Mouse (Mus musculus) embryonic facial prominence, embryonic 14.5 days (tissue): ENCODE data around the gene Gm39566. TPM values are rescaled to one million over a fixed set of nuclear protein-coding genes. Genes with fewer than 3 reads are reported as not detected.
A peak's percentile ranks its signal among the peaks of the same experiment; 100 is the strongest.

Source experiments
- ATAC-seq: fragments of 200-750 bp; cut with Nextera tagmentation; 2 replicates; pipeline ENCODE4 v1.8.0; 2017; ENCODE audit warnings: low read depth, moderate number of reproducible peaks, moderate TSS enrichment
- DNase-seq: peaks from one replicate; pipeline ENCODE4 v3.0.0-alpha.2; 2015; ENCODE audit warnings: low spot score
- H3K27ac ChIP-seq: fragments of 300-500 bp; sonication (generic); replicated peaks from 2 replicates; pipeline ENCODE4 v1.5.1; 2014; ENCODE audit warnings: low read depth, mild to moderate bottlenecking, low read length, moderate library complexity
- H3K27me3 ChIP-seq: fragments of 300-500 bp; sonication (generic); replicated peaks from 2 replicates; pipeline ENCODE4 v1.6.1; 2014; ENCODE audit warnings: low read length; ENCODE audit not compliant: control insufficient read depth, insufficient read depth
- H3K36me3 ChIP-seq: fragments of 300-500 bp; sonication (generic); 2 replicates; pipeline ENCODE4 v1.6.1; 2014; ENCODE audit warnings: low read length, mixed read lengths; ENCODE audit not compliant: control insufficient read depth, insufficient read depth
- H3K4me1 ChIP-seq: fragments of 300-500 bp; sonication (generic); 2 replicates; pipeline ENCODE4 v1.6.1; 2014; ENCODE audit warnings: antibody characterized with exemption, low read length; ENCODE audit not compliant: control insufficient read depth, insufficient read depth
- H3K4me2 ChIP-seq: fragments of 300-500 bp; sonication (generic); 2 replicates; pipeline ENCODE4 v1.6.1; 2014; ENCODE audit warnings: low read depth, mild to moderate bottlenecking, low read length, moderate library complexity, mixed read lengths
- H3K4me3 ChIP-seq: fragments of 300-500 bp; sonication (generic); 2 replicates; pipeline ENCODE4 v1.5.1; 2014; ENCODE audit warnings: low read depth, mild to moderate bottlenecking, low read length
- H3K9ac ChIP-seq: fragments of 300-500 bp; sonication (generic); 2 replicates; pipeline ENCODE4 v1.6.1; 2014; ENCODE audit warnings: low read depth, mild to moderate bottlenecking, low read length, moderate library complexity, mixed read lengths
- H3K9me3 ChIP-seq: fragments of 300-500 bp; sonication (generic); 2 replicates; pipeline ENCODE4 v1.6.1; 2016; ENCODE audit warnings: low read length; ENCODE audit not compliant: control insufficient read depth
- WGBS: fragments of 180-500 bp; shearing (Covaris S2); extraction: QIAGEN DNeasy Blood & Tissue Kit; methylation state at CpG from one replicate; pipeline ENCODE4 v1.1.7; 2014; 5-methylcytosine and 5-hydroxymethylcytosine counted together
- polyA plus RNA-seq: library from polyadenylated mRNA; unstranded; fragments of >200 nt; fragmentation: Nextera tagmentation; extraction: Ambion mirVana; gene quantifications from 2 replicates; pipeline ENCODE4 v1.2.1, GENCODE M21; 2014

The Gm39566 gene
- polyA plus RNA-seq, 1 experiment from 2014 or later: not detected

GRCm38 (mm10) chr11:69795983-69796435, 19.1 kb downstream of the Gm39566 start:
- Histone ChIP-seq H3K27me3 (peaks cover 12% of the 10 kb centered on the region; the same call in 1 of the 2 replicates), H3K36me3 (no peaks in the 10 kb centered on the region), H3K9me3 (no peaks in the 10 kb centered on the region), H3K4me3 (peak overlapping the region; percentile 51), H3K4me2 (peak overlapping the region; percentile 95), H3K4me1 (peaks cover 14% of the 10 kb centered on the region), H3K9ac (peak overlapping the region; percentile 61), H3K27ac (no peak overlapping the region)
- no peak for ATAC-seq
- 3% methylated on average over 13 of the region's 13 CpGs for WGBS
- DNase-seq: peak; percentile 63

GRCm38 (mm10) chr11:69795168-69795982, 19.7 kb downstream of the Gm39566 start, which contains the start of gene Chrnb1:
TSS of gene Chrnb1 (minus strand) at chr11:69795943.
- ATAC-seq (peak; percentile 98), DNase-seq (peak; percentile 99)
- Histone ChIP-seq H3K9me3 (no peaks in the 10 kb centered on the region), H3K27ac (peak within 1 kb of the TSS; percentile 70), H3K4me2 (peak within 1 kb of the TSS; percentile 95), H3K27me3 (peaks cover 12% of the 10 kb centered on the region; the same call in 1 of the 2 replicates), H3K36me3 (no peaks in the 10 kb centered on the region), H3K4me1 (peaks cover 14% of the 10 kb centered on the region), H3K4me3 (peak within 1 kb of the TSS; percentile 51), H3K9ac (peak within 1 kb of the TSS; percentile 61)
- 3% methylated on average over 45 of the region's 52 CpGs for WGBS

- no peak overlapping the region for H3K4me3 ChIP-seq
- H3K36me3 ChIP-seq: no peaks in the 10 kb centered on the region
- WGBS: 53% methylated on average over 5 of the region's 5 CpGs
- no peak overlapping the region for H3K4me2 ChIP-seq
- peaks cover 5% of the 10 kb centered on the region; the same call in 1 of the 2 replicates for H3K4me1 ChIP-seq
- no peak overlapping the region for H3K9ac ChIP-seq
- peaks cover 12% of the 10 kb centered on the region; the same call in 1 of the 2 replicates for H3K27me3 ChIP-seq
- ATAC-seq: no peak
- DNase-seq: no peak
- no peak overlapping the region for H3K27ac ChIP-seq
- H3K9me3 ChIP-seq: no peaks in the 10 kb centered on the region
These were observed 21.7 kb downstream of the Gm39566 start for GRCm38 (mm10) chr11:69793429-69793828.

DNA sequence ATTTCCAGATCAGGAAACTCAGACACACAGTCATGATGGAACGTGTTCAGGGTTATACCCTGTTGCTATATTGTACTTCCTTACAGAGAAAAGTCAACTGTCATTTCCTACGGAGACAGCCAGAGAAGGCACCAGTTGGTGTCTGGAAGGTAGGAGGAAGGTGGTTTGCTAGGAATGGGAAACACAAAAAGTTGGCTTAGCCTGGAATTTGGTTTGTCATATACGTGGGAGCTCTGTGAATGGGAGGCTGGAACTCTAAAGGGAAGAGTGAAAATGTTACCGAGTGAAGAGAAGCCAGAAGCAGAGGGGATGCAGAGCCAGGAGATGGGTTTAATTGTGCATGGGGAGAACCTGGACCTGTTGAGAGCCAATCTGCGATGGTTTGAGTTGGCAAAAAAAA, 23.7 kb downstream of the Gm39566 start:
- ATAC-seq (no peak), DNase-seq (no peak)
- peaks cover 5% of the 10 kb centered on the region; the same call in 1 of the 2 replicates for H3K4me1 ChIP-seq
- no peak overlapping the region for H3K4me3 ChIP-seq
- no peak overlapping the region for H3K4me2 ChIP-seq
- no peaks in the 10 kb centered on the region for H3K9me3 ChIP-seq
- H3K27me3 ChIP-seq: no peaks in the 10 kb centered on the region
- H3K27ac ChIP-seq: no peak overlapping the region
- H3K36me3 ChIP-seq: no peaks in the 10 kb centered on the region
- WGBS: 63% methylated on average over 5 of the region's 5 CpGs
- no peak overlapping the region for H3K9ac ChIP-seq

DNA sequence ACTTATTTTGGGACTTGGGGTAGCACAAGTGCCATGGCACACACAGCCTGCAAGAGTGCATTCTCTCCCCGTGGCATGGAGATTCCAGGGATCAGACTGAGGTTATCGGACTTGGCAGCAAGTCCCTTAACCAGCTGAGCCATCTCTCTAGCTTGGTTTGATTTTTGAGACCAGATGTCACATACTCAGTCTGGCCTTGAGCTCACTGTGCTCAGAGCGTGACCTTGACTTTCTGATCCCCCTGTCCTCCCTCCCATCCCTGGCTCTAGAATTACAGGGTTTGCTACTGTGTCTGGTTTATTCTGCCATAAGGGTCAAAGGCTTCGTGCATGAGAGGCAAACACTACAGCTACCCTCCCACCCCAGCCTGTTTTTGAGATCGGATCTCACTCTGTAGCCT, 25.7 kb downstream of the Gm39566 start:
- DNase-seq (no peak), ATAC-seq (no peak)
- Histone ChIP-seq H3K27me3 (no peaks in the 10 kb centered on the region), H3K4me2 (no peak overlapping the region), H3K4me3 (no peak overlapping the region), H3K36me3 (no peaks in the 10 kb centered on the region), H3K9ac (no peak overlapping the region), H3K9me3 (no peaks in the 10 kb centered on the region), H3K27ac (no peak overlapping the region), H3K4me1 (no peaks in the 10 kb centered on the region)
- WGBS: 55% methylated on average over 5 of the region's 5 CpGs

DNA sequence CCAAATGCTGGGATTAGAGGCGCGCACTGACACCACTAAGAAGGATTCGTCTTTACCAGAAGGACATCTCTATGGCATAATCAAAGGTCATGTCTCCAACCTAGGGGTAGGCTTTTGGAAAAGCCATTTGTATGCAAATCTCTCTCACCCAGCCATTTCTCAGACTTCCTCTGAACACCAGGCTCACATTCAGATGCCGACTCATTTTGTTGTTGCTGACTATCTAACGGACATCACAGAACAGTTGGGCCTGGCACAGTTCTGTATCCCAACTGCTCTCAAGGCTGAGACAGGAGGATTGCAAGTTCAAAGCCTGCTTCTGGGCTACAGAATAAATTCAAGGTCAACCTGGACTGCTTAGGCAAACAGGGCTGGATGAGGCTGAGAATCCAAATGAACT, 27.8 kb downstream of the Gm39566 start:
- 91% methylated on average over 5 of the region's 5 CpGs for WGBS
- H3K27ac ChIP-seq: no peak overlapping the region
- no peaks in the 10 kb centered on the region for H3K36me3 ChIP-seq
- ATAC-seq (no peak), DNase-seq (no peak)
- no peaks in the 10 kb centered on the region for H3K9me3 ChIP-seq
- H3K27me3 ChIP-seq: no peaks in the 10 kb centered on the region
- H3K4me1 ChIP-seq: no peaks in the 10 kb centered on the region
- H3K9ac ChIP-seq: no peak overlapping the region
- no peak overlapping the region for H3K4me2 ChIP-seq
- no peak overlapping the region for H3K4me3 ChIP-seq

DNA sequence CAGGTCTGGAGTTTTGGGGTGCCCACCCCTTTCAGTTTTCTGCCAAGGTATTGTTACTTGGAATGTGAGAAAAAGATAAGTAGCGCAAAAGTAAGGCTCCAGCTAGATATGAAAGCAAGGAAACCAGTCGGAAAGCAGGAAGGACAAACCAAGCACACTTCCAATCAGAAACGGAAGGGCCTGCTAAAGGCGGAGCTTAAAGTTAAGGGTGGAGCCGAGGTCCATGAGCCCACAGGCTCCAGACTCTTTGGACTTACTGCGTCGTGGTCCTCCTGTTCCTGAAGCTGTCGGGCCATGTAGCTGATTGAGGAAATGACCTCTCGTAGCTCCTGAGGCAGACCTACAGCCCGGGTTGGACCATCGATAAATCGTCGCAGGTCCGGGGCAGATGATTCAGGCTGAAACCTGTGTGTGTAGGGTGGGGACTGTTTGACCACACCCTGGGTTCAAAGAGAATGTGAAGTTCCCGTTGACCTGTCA, 30.3 kb downstream of the Gm39566 start:
- DNase-seq: no peak
- Histone ChIP-seq H3K4me2 (peak overlapping the region; percentile 15), H3K4me1 (no peaks in the 10 kb centered on the region), H3K4me3 (no peak overlapping the region), H3K9ac (no peak overlapping the region), H3K27me3 (no peaks in the 10 kb centered on the region), H3K9me3 (no peaks in the 10 kb centered on the region), H3K36me3 (no peaks in the 10 kb centered on the region), H3K27ac (no peak overlapping the region)
- WGBS: 52% methylated on average over 15 of the region's 15 CpGs
- ATAC-seq: no peak

DNA sequence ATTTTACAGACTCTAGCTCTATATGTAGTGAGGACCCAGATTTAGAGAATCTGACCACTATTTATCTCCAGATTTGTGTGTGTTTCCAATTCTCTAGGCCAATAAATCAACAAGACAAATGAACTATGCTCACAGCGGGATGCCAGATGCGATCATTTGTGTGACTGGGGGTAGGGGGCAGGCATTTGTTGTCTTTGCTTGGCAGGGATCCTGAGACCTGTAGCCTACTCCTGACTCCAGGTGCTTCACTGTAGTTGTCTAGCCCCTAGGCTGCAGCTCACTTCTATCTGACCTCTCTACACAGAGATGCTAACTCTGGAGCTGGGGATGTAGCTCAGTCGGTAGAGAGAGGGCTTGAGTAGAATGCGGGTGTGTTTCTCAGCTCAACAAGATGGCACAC, 33.3 kb downstream of the Gm39566 start:
- no peak for DNase-seq
- ATAC-seq: no peak
- no peaks in the 10 kb centered on the region for H3K9me3 ChIP-seq
- H3K27ac ChIP-seq: no peak overlapping the region
- no peaks in the 10 kb centered on the region for H3K27me3 ChIP-seq
- no peaks in the 10 kb centered on the region; the same call in 1 of the 2 replicates for H3K4me1 ChIP-seq
- WGBS: 31% methylated on average over 4 of the region's 4 CpGs
- peaks cover 7% of the 10 kb centered on the region for H3K36me3 ChIP-seq
- no peak overlapping the region for H3K4me2 ChIP-seq
- H3K4me3 ChIP-seq: no peak overlapping the region
- H3K9ac ChIP-seq: no peak overlapping the region
